Mouse (Mus musculus) stomach, postnatal 0 days (tissue): Measurements from ENCODE around the gene Clip1.

Experiments used
- CTCF ChIP-seq: IDR thresholded peaks from 2 replicates; pipeline ENCODE4 v1.5.1; 2016; ENCODE audit warnings: antibody characterized with exemption, low read depth, mild to moderate bottlenecking, moderate library complexity
- EP300 ChIP-seq: optimal IDR thresholded peaks from 2 replicates; pipeline ENCODE3; 2016; ENCODE audit warnings: antibody characterized with exemption

GRCm38 (mm10) chr5:123664329-123664728, 20.1 kb downstream of the Clip1 start:
- TF ChIP-seq CTCF (no peak), EP300 (no peak)
